Mouse (Mus musculus): ENCODE results near the gene Fsip1. TPM values are rescaled to one million over a fixed set of nuclear protein-coding genes. Genes with fewer than 3 reads are reported as not detected.
A peak's percentile ranks its signal among the peaks of the same experiment; 100 is the strongest.
"Not testable (repeated sequence)": the region's sequence is repeated elsewhere in the genome, so short reads cannot be mapped to it uniquely, and the experiment has no call there.

The Fsip1 gene
- total RNA-seq, 1 experiment from 2014 or later, result 0.94 TPM

DNA sequence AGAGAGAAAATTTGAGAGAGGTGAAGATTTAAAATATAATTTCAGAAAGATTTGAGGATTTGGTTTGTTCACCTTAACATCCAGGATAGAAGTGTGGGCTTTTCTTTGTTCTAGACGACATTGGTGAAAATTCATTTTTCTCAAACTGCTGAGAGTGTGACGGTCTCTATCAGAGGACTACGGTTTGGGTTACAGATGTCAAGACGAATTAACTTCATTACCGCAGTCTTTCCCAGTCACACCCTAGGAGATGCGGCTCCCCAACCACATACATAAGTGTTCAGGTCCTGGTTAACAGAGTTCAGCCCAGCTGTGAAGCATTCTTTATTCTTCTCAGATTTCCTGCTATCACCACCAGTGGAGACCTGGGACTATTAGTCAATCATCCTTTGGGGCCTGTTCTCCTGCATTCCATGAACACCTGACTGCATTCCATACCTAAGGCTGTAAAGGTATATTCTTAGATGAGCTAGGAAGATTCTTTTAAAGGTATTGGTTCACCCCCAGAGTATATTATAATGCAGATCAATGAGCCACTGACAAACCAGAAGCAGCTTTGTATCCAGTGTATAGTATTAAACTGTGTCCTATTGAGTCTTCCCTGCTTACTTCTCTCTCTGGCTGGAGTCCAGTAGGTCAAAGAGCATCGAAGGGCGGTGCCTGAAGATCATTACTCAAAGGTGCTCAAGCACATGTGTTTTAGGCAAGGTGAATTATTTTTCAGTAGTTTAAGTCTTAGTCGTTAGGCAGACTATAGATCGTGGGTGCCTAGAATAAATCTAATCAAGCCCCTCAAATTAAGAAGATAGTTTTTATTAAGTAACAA, 82.0 kb downstream of the Fsip1 start:
- DNase-seq, result no peak

DNA sequence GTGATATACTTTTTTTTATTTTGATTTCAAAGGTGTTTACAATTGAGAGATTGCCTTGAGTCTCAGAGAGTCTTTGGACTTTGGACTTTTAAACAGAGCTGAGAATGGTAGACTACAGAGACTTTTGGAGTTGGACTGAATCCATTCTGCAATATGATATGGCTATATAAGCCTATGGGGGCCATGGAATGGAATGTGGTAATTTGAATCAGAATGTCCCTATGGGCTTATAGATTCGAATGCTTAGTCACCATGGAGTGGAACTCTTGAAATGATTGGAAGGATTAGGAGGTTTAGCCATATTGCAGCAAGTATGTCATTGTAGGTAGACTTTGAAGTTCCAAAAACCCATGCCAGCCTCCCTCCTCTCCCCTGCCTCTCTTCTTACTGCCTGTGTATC, 88.5 kb downstream of the Fsip1 start:
- no peak for DNase-seq

GRCm38 (mm10) chr2:118167731-118168130, 89.0 kb downstream of the Fsip1 start:
- no peak for DNase-seq

- DNase-seq, result no peak
Measured at GRCm38 (mm10) chr2:118165691-118166090, 91.1 kb downstream of the Fsip1 start.

- DNase-seq, result no peak
Measured at GRCm38 (mm10) chr2:118164137-118164536, 92.6 kb downstream of the Fsip1 start.

DNA sequence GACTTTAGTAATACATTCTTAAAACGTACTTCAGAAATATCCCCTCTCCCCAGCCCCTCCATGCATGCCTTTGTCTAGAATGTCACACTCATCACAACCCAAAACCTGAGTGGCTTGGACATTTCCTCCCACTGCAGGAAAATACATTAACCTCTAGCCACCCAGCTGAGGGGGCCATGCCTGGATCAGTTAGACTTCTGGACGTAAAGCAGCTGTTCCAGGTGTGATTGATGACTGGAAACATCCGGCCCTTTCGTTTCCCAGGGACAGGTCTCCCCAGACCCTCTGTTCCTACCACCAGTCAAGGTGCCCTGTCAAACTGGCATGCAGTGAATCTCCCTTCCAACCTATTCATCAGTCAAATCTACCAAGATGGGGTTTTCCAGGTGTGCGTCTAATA, 94.3 kb downstream of the Fsip1 start:
- DNase-seq, result no peak

GRCm38 (mm10) chr2:118160991-118161390, 95.8 kb downstream of the Fsip1 start:
- DNase-seq, result no peak

DNA sequence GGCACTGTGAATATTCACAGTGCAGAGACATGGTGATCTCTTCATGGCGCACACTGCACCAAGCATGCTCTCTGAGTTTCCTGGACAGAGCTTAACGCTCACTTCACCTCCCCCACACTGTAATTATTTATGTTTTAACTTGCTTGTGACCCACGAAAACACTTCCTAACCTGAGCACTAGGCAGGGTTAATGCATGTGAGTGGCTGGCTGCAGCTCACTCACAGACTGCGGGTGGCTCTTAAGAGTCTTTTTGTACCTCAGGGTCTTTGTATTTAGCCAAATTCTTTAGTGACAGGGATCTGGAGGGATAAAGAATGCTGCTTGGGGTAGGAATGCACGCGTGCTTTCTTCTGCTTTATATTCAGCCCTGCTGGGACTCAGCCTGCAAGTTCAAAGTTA, 96.2 kb downstream of the Fsip1 start:
- no peak for DNase-seq

GRCm38 (mm10) chr2:118159126-118159525, 97.6 kb downstream of the Fsip1 start:
- no peak for DNase-seq

DNA sequence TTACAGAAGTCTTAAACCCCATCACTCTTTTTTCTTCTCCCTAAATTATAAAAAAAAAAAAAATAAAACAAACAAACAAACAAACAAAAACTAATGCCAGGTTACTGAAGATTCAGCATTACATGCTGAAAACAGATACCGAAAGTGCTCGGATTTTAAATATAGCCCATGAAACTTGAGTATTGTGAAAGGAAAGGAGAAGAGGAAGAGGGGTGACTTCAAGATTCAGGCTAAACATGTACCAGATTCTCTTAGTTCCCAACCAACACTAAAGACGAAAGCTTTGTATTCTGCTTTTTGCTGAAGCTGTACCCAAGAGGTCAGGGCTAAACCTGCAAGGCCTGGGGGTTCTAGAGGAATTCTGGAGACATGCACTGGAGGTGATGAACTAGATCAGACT, 98.7 kb downstream of the Fsip1 start:
- no peak for DNase-seq

GRCm38 (mm10) chr2:118149855-118150563, 106.8 kb downstream of the Fsip1 start:
- DNase-seq, result peak; percentile 61

DNA sequence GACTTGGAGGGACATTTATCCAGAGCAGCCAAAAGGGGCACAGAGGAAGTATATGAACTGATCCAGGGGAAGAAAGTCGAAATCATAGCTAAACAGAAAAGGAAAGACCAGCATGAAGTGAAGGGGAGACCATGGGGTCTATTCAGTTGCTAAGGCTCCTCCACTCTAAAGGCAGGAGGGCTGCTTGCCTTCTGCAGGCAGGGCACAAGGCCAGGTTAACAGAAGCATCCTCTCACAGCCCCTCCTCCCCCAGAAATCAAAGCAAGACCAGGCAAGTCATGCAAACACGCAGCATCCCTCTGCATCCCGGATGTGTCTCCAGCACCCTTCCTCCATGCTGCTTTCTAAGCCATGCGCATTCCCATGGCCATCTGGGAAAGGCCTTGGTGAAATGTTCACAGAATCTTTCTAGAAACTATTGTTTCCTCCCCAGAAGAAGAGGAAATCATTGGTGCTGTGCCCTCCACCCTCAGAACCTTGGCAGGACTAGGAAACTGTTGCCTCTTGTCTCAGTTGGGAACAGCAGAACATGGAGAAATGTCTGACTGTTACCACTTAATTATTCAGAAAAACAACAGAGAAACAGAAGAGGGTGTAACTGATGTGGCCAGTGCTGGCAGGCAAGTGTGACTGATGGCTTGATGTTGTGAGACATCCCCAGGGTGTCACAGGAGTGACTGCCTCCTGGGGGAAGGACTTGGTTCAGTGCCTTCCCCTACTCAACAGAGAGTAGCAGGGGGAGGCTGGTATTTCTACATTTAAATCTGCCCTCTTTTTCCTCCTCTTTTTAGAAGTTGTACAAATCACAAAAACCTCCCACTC, 108.2 kb downstream of the Fsip1 start:
- DNase-seq, result no peak

GRCm38 (mm10) chr2:118147749-118148148, 109.0 kb downstream of the Fsip1 start:
- DNase-seq, result not testable (repeated sequence)

GRCm38 (mm10) chr2:118141651-118142050, 115.1 kb downstream of the Fsip1 start:
- no peak for DNase-seq

GRCm38 (mm10) chr2:118139261-118139660, 117.5 kb downstream of the Fsip1 start:
- no peak for DNase-seq

GRCm38 (mm10) chr2:118137776-118138175, 119.0 kb downstream of the Fsip1 start:
- DNase-seq, result no peak

- DNase-seq, result no peak
Measured at GRCm38 (mm10) chr2:118137071-118137470, 119.7 kb downstream of the Fsip1 start.

- DNase-seq, result no peak
Measured at GRCm38 (mm10) chr2:118128313-118128712, 128.5 kb downstream of the Fsip1 start.

DNA sequence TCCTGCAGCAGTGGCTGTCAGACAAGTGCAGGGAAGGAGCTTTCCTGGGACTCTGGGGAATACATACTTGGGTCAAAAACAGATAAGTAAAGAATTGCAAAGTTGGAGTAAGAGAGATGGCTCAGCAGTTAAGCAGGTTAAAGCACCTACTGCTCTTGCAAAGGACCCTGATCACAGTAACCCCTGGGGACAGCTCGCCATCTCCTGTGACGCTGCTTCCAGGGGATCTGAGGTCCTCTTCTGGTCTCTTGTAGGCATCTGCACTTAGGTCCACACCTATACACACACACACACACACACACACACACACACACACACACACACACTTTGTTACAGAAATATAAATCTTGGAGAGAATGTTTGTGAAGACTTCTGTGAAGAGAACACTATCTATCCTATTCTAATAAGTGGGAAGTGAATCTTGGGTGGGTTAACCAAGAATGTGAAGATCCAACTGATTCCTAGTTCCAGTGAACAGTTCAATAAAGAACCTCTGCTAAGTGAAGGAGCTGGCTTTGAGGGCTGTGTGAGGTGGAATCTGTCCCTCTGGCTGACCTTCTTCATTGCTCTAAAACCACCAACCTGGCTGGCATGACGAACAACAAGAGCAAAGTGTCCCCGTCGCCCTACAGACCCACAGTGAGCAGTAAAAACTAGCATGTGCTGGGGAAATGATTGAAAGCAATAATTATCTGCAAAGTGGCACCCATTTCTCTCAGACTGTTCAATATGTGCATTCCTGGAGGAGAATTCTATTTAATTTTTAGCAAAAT, 129.1 kb downstream of the Fsip1 start:
- no peak for DNase-seq

- DNase-seq, result no peak
Measured at GRCm38 (mm10) chr2:118125943-118126470, 130.8 kb downstream of the Fsip1 start.

DNA sequence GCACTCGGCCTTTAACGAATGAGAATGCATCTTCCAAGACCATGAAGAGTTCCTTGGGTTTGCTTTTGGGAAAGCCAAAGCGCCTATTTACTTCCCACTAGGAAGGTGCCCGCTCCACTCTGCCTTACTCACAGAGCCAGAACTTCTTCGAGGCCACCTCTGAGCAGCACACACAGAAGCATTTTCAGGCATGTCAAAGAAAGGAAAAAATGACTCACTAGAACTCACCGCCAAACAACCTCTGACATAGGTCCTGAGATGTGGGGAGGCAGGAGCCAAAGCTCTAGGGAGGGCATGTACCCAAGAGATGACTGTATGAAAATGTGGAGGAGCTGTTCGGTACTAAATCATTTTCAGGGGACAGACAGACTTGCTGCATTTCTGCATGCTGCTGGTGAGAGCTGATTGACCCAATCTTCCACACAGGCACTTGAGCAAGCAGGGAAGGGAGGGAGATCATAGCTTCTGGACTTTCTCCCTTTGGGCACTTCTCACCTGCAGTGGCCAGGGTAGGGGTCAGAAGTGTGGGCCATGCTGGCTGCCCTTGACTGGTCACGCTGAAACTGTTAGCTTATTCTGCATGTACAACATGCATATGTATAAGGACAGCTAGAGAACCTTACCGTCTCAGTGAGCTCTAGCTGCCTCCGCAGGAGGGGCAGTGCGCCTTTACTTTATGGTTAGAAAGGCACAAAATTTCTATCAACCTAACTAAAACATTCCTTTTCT, 131.4 kb downstream of the Fsip1 start:
- no peak for DNase-seq

All from adrenal gland, postnatal 25 days (tissue).